In genomic region chr13:71333146-71333545, GRCm38 (mm10) we compare ENCODE assay signal across 34 mouse cellular contexts.
"Had no signal": no experiment of that assay in that cellular context is flagged by ENCODE, and none has a peak within 500 bp of the region (broad histone marks: within the 10 kb centered on the region; RNA-seq: fewer than 3 reads in every experiment).

No protein-coding gene starts in this region.

- H3K9ac ChIP-seq: heart, embryonic 12.5 days; heart, embryonic 13.5 days; heart, embryonic 15.5 days; hindbrain, embryonic 12.5 days; hindbrain, embryonic 13.5 days; hindbrain, embryonic 14.5 days; hindbrain, embryonic 15.5 days; intestine, embryonic 15.5 days; kidney, embryonic 15.5 days had no signal

- H3K4me1 ChIP-seq: hindbrain, embryonic 12.5 days; hindbrain, embryonic 13.5 days; hindbrain, embryonic 15.5 days; intestine, embryonic 15.5 days; kidney, embryonic 15.5 days had no signal

- DNase-seq: heart, postnatal 10 days; heart, postnatal 36 days; heart, postnatal 4 days; kidney, adult 11 months; kidney, adult 18-20 months; kidney, adult 2 months; kidney, adult 8-10 months; kidney, adult 9 months; kidney, postnatal 10 days; kidney, postnatal 14 days; kidney, postnatal 25 days; kidney, postnatal 36 days; kidney, postnatal 4 days; layer of hippocampus, adult 9-11 months; layer of hippocampus, postnatal 36 days had no signal

- H3K27me3 ChIP-seq: heart, embryonic 12.5 days; heart, embryonic 13.5 days; heart, embryonic 15.5 days; hindbrain, embryonic 12.5 days; hindbrain, embryonic 13.5 days; hindbrain, embryonic 15.5 days; intestine, embryonic 15.5 days; kidney, embryonic 15.5 days had no signal

- H3K9me3 ChIP-seq: heart, embryonic 10.5 days; heart, embryonic 12.5 days; heart, embryonic 13.5 days; heart, embryonic 15.5 days; hindbrain, embryonic 12.5 days; hindbrain, embryonic 13.5 days; hindbrain, embryonic 15.5 days; intestine, embryonic 15.5 days; kidney, embryonic 15.5 days had no signal

- H3K27ac ChIP-seq: heart, embryonic 10.5 days; heart, embryonic 13.5 days; heart, embryonic 15.5 days; hindbrain, embryonic 12.5 days; hindbrain, embryonic 13.5 days; hindbrain, embryonic 14.5 days; hindbrain, embryonic 15.5 days; hindbrain, postnatal 0 days; intestine, embryonic 15.5 days; kidney, embryonic 15.5 days; kidney, postnatal 0 days; layer of hippocampus, adult 2 months; left cerebral cortex, adult 2 months had no signal

- H3K36me3 ChIP-seq: heart, embryonic 10.5 days; heart, embryonic 12.5 days; heart, embryonic 13.5 days; heart, embryonic 15.5 days; hindbrain, embryonic 12.5 days; hindbrain, embryonic 13.5 days; hindbrain, embryonic 15.5 days; intestine, embryonic 15.5 days; kidney, embryonic 15.5 days had no signal

- H3K4me3 ChIP-seq: heart, embryonic 10.5 days; heart, embryonic 12.5 days; heart, embryonic 13.5 days; heart, embryonic 15.5 days; hindbrain, embryonic 12.5 days; hindbrain, embryonic 13.5 days; hindbrain, embryonic 15.5 days; intestine, embryonic 15.5 days; kidney, embryonic 15.5 days; layer of hippocampus, adult 2 months; left cerebral cortex, adult 2 months had no signal

- ATAC-seq: hindbrain, embryonic 16.5 days; hindbrain, postnatal 0 days; inflammation-experienced regulatory T-cells, adult 6 months; intestine, embryonic 15.5 days; intestine, embryonic 16.5 days; intestine, postnatal 0 days had no signal

- H3K4me2 ChIP-seq: heart, embryonic 11.5 days; heart, embryonic 12.5 days; heart, embryonic 13.5 days; heart, embryonic 15.5 days; hindbrain, embryonic 12.5 days; hindbrain, embryonic 13.5 days; hindbrain, embryonic 14.5 days; hindbrain, embryonic 15.5 days; intestine, embryonic 15.5 days; kidney, embryonic 15.5 days had no signal
